Mouse (Mus musculus) embryonic facial prominence, embryonic 14.5 days (tissue): ENCODE measurements around the gene Crip2. TPM values are rescaled to one million over a fixed set of nuclear protein-coding genes. Genes with fewer than 3 reads are reported as not detected.
A peak's percentile ranks its signal among the peaks of the same experiment; 100 is the strongest.

Experiments used
- ATAC-seq: fragments of 200-750 bp; cut with Nextera tagmentation; 2 replicates; pipeline ENCODE4 v1.8.0; 2017; ENCODE audit warnings: low read depth, moderate number of reproducible peaks, moderate TSS enrichment
- DNase-seq: peaks from one replicate; pipeline ENCODE4 v3.0.0-alpha.2; 2015; ENCODE audit warnings: low spot score
- H3K27ac ChIP-seq: fragments of 300-500 bp; sonication (generic); replicated peaks from 2 replicates; pipeline ENCODE4 v1.5.1; 2014; ENCODE audit warnings: low read depth, mild to moderate bottlenecking, low read length, moderate library complexity
- H3K27me3 ChIP-seq: fragments of 300-500 bp; sonication (generic); replicated peaks from 2 replicates; pipeline ENCODE4 v1.6.1; 2014; ENCODE audit warnings: low read length; ENCODE audit not compliant: control insufficient read depth, insufficient read depth
- H3K36me3 ChIP-seq: fragments of 300-500 bp; sonication (generic); 2 replicates; pipeline ENCODE4 v1.6.1; 2014; ENCODE audit warnings: low read length, mixed read lengths; ENCODE audit not compliant: control insufficient read depth, insufficient read depth
- H3K4me1 ChIP-seq: fragments of 300-500 bp; sonication (generic); 2 replicates; pipeline ENCODE4 v1.6.1; 2014; ENCODE audit warnings: antibody characterized with exemption, low read length; ENCODE audit not compliant: control insufficient read depth, insufficient read depth
- H3K4me2 ChIP-seq: fragments of 300-500 bp; sonication (generic); 2 replicates; pipeline ENCODE4 v1.6.1; 2014; ENCODE audit warnings: low read depth, mild to moderate bottlenecking, low read length, moderate library complexity, mixed read lengths
- H3K4me3 ChIP-seq: fragments of 300-500 bp; sonication (generic); 2 replicates; pipeline ENCODE4 v1.5.1; 2014; ENCODE audit warnings: low read depth, mild to moderate bottlenecking, low read length
- H3K9ac ChIP-seq: fragments of 300-500 bp; sonication (generic); 2 replicates; pipeline ENCODE4 v1.6.1; 2014; ENCODE audit warnings: low read depth, mild to moderate bottlenecking, low read length, moderate library complexity, mixed read lengths
- H3K9me3 ChIP-seq: fragments of 300-500 bp; sonication (generic); 2 replicates; pipeline ENCODE4 v1.6.1; 2016; ENCODE audit warnings: low read length; ENCODE audit not compliant: control insufficient read depth
- WGBS: fragments of 180-500 bp; shearing (Covaris S2); extraction: QIAGEN DNeasy Blood & Tissue Kit; methylation state at CpG from one replicate; pipeline ENCODE4 v1.1.7; 2014; 5-methylcytosine and 5-hydroxymethylcytosine counted together
- polyA plus RNA-seq: library from polyadenylated mRNA; unstranded; fragments of >200 nt; fragmentation: Nextera tagmentation; extraction: Ambion mirVana; gene quantifications from 2 replicates; pipeline ENCODE4 v1.2.1, GENCODE M21; 2014

The Crip2 gene
- polyA plus RNA-seq, 1 experiment from 2014 or later, result 185 TPM

GRCm38 (mm10) chr12:113153971-113154370 lies 13.9 kb downstream of the Crip2 start:
- no peaks in the 10 kb centered on the region for H3K9me3 ChIP-seq
- no peak overlapping the region for H3K4me3 ChIP-seq
- H3K4me2 ChIP-seq, result no peak overlapping the region
- peaks cover 20% of the 10 kb centered on the region for H3K4me1 ChIP-seq
- H3K27me3 ChIP-seq, result peaks cover 9% of the 10 kb centered on the region; the same call in 1 of the 2 replicates
- no peaks in the 10 kb centered on the region for H3K36me3 ChIP-seq
- H3K27ac ChIP-seq, result no peak overlapping the region
- WGBS, result 92% methylated on average over 7 of the region's 7 CpGs
- no peak overlapping the region for H3K9ac ChIP-seq
- no peak for ATAC-seq
- DNase-seq, result no peak

- 70% methylated on average over 6 of the region's 6 CpGs for WGBS
- Histone ChIP-seq H3K4me3 (peak overlapping the region; percentile 43), H3K9ac (no peak overlapping the region), H3K27ac (peak overlapping the region; percentile 84), H3K4me2 (peak overlapping the region; percentile 84), H3K36me3 (no peaks in the 10 kb centered on the region), H3K27me3 (0 out of 2 replicates have a peak, but pooled peaks cover 5% of the 10 kb centered on the region), H3K9me3 (no peaks in the 10 kb centered on the region), H3K4me1 (peaks cover 20% of the 10 kb centered on the region)
- DNase-seq (no peak), ATAC-seq (no peak)
Observed at GRCm38 (mm10) chr12:113154747-113155075, 14.7 kb downstream of the Crip2 start.

GRCm38 (mm10) chr12:113155076-113155771 lies 15.2 kb downstream of the Crip2 start:
- Histone ChIP-seq H3K9ac (peak overlapping the region; percentile 73), H3K27me3 (0 out of 2 replicates have a peak, but pooled peaks cover 5% of the 10 kb centered on the region), H3K4me2 (peak overlapping the region; percentile 84), H3K36me3 (no peaks in the 10 kb centered on the region), H3K9me3 (no peaks in the 10 kb centered on the region), H3K27ac (peak overlapping the region; percentile 84), H3K4me3 (peak overlapping the region; percentile 43), H3K4me1 (peaks cover 20% of the 10 kb centered on the region)
- DNase-seq (peak; percentile 50), ATAC-seq (peak; percentile 0; the same call in 1 of the 2 replicates)
- WGBS, result 4% methylated on average over 31 of the region's 32 CpGs

- Histone ChIP-seq H3K36me3 (no peaks in the 10 kb centered on the region), H3K4me2 (peak within 1 kb of the TSS; percentile 86), H3K27ac (peak within 1 kb of the TSS; percentile 84), H3K4me3 (peak within 1 kb of the TSS; percentile 63), H3K27me3 (0 out of 2 replicates have a peak, but pooled peaks cover 2% of the 10 kb centered on the region), H3K4me1 (peaks cover 20% of the 10 kb centered on the region), H3K9ac (peak within 1 kb of the TSS; percentile 73), H3K9me3 (no peaks in the 10 kb centered on the region)
- WGBS, result under 1% methylated on average over 35 of the region's 46 CpGs
- peak; percentile 97 for ATAC-seq
- peak; percentile 100 for DNase-seq
Observed at GRCm38 (mm10) chr12:113155887-113156539, 16.0 kb downstream of the Crip2 start, which contains the start of gene Tedc1. TSS of gene Tedc1 (plus strand) at chr12:113156421.

- H3K9ac ChIP-seq, result peak overlapping the region; percentile 69
- no peaks in the 10 kb centered on the region for H3K27me3 ChIP-seq
- H3K9me3 ChIP-seq, result no peaks in the 10 kb centered on the region
- ATAC-seq, result peak; percentile 30; the same call in 1 of the 2 replicates
- 0 out of 2 replicates have a peak, but pooled peaks cover 4% of the 10 kb centered on the region for H3K36me3 ChIP-seq
- H3K27ac ChIP-seq, result peak overlapping the region; percentile 69
- H3K4me2 ChIP-seq, result peak overlapping the region; percentile 86
- 1% methylated on average over 12 of the region's 23 CpGs for WGBS
- peaks cover 18% of the 10 kb centered on the region for H3K4me1 ChIP-seq
- peak; percentile 74 for DNase-seq
- peak overlapping the region; percentile 63 for H3K4me3 ChIP-seq
Observed at GRCm38 (mm10) chr12:113156540-113156929, 16.5 kb downstream of the Crip2 start.

GRCm38 (mm10) chr12:113157002-113157401 lies 17.0 kb downstream of the Crip2 start:
- DNase-seq, result no peak
- H3K27ac ChIP-seq, result peak overlapping the region; percentile 55; the same call in 1 of the 2 replicates
- WGBS, result 30% methylated on average over 8 of the region's 8 CpGs
- no peaks in the 10 kb centered on the region for H3K9me3 ChIP-seq
- H3K27me3 ChIP-seq, result no peaks in the 10 kb centered on the region
- peak overlapping the region; percentile 86 for H3K4me2 ChIP-seq
- H3K9ac ChIP-seq, result peak overlapping the region; percentile 69
- ATAC-seq, result no peak
- peaks cover 13% of the 10 kb centered on the region for H3K4me1 ChIP-seq
- peak overlapping the region; percentile 63 for H3K4me3 ChIP-seq
- H3K36me3 ChIP-seq, result 0 out of 2 replicates have a peak, but pooled peaks cover 8% of the 10 kb centered on the region

- H3K27ac ChIP-seq, result no peak overlapping the region
- H3K4me2 ChIP-seq, result peak overlapping the region; percentile 86; the same call in 1 of the 2 replicates
- H3K9ac ChIP-seq, result no peak overlapping the region
- no peaks in the 10 kb centered on the region for H3K9me3 ChIP-seq
- 88% methylated on average over 8 of the region's 8 CpGs for WGBS
- H3K4me3 ChIP-seq, result no peak overlapping the region
- DNase-seq, result no peak
- ATAC-seq, result no peak
- no peaks in the 10 kb centered on the region for H3K27me3 ChIP-seq
- 0 out of 2 replicates have a peak, but pooled peaks cover 10% of the 10 kb centered on the region for H3K36me3 ChIP-seq
- H3K4me1 ChIP-seq, result peaks cover 8% of the 10 kb centered on the region; the same call in 1 of the 2 replicates
Observed at GRCm38 (mm10) chr12:113157521-113157920, 17.5 kb downstream of the Crip2 start.

- peaks cover 7% of the 10 kb centered on the region; the same call in 1 of the 2 replicates for H3K4me1 ChIP-seq
- H3K9ac ChIP-seq, result no peak overlapping the region
- no peak overlapping the region for H3K4me2 ChIP-seq
- H3K27me3 ChIP-seq, result no peaks in the 10 kb centered on the region
- ATAC-seq (no peak), DNase-seq (no peak)
- no peak overlapping the region for H3K4me3 ChIP-seq
- WGBS, result 91% methylated on average over 8 of the region's 8 CpGs
- no peaks in the 10 kb centered on the region for H3K9me3 ChIP-seq
- no peak overlapping the region for H3K27ac ChIP-seq
- H3K36me3 ChIP-seq, result 0 out of 2 replicates have a peak, but pooled peaks cover 11% of the 10 kb centered on the region
Observed at GRCm38 (mm10) chr12:113157971-113158370, 17.9 kb downstream of the Crip2 start.
